30 mouse cellular contexts compared by ENCODE assay signal in genomic region chr17:46639929-46640328, GRCm38 (mm10). TPM values are rescaled to one million over a fixed set of nuclear protein-coding genes. Genes with fewer than 3 reads are reported as not detected.
DNase-seq lines count a peak whose midpoint lies in the region; ATAC-seq and TF ChIP-seq lines count a peak whose summit lies in the region.
"Had no signal": no experiment of that assay in that cellular context is flagged by ENCODE, and none has a peak within 500 bp of the region (broad histone marks: within the 10 kb centered on the region; RNA-seq: fewer than 3 reads in every experiment).

No protein-coding gene starts in this region.

- no peak for TF ChIP-seq CTCF in kidney, adult 2 months (conservative IDR thresholded peaks at IDR 0.05; ENCODE audit: insufficient read depth, insufficient read length, low read depth, low read length)
- no peak for TF ChIP-seq CTCF in ES-Bruce4 (IDR thresholded peaks at IDR 0.05; ENCODE audit: low read depth, low read length)

- H3K36me3 ChIP-seq in kidney, adult 2 months (ENCODE audit: control insufficient read depth, insufficient read depth, low read length), result peaks cover 3% of the 10 kb centered on the region
- H3K36me3 ChIP-seq in kidney, embryonic 14.5 days (ENCODE audit: control insufficient read depth, insufficient read depth, low read length), result peaks cover 27% of the 10 kb centered on the region
- no peaks in the 10 kb centered on the region for H3K36me3 ChIP-seq in ES-Bruce4 (ENCODE audit: control insufficient read depth, insufficient read depth, low read length, poor library complexity, severe bottlenecking)
- H3K36me3 ChIP-seq in embryonic facial prominence, embryonic 10.5 days (replicated peaks), result peaks cover 58% of the 10 kb centered on the region

- H3K4me3 ChIP-seq in kidney, adult 2 months (ENCODE audit: insufficient read depth, low read depth, low read length), result no peak overlapping the region
- no peak overlapping the region for H3K4me3 ChIP-seq in kidney, embryonic 14.5 days (ENCODE audit: low read length)
- H3K4me3 ChIP-seq in ES-Bruce4 (ENCODE audit: low read depth, low read length), result peak overlapping the region; percentile 21
- no peak overlapping the region for H3K4me3 ChIP-seq in embryonic facial prominence, embryonic 10.5 days
- H3K4me3 ChIP-seq: erythroblast, embryonic 14.5 days; forebrain, embryonic 12.5 days; heart, embryonic 10.5 days; hindbrain, embryonic 13.5 days; limb, embryonic 10.5 days; limb, embryonic 15.5 days; midbrain, embryonic 15.5 days had no signal

- H3K27ac ChIP-seq in kidney, adult 2 months (ENCODE audit: insufficient read depth, low read depth, low read length), result no peak overlapping the region
- H3K27ac ChIP-seq in kidney, embryonic 14.5 days (ENCODE audit: low read depth, low read length), result no peak overlapping the region
- H3K27ac ChIP-seq in ES-Bruce4 (ENCODE audit: insufficient read depth, low read length), result no peak overlapping the region
- no peak overlapping the region for H3K27ac ChIP-seq in embryonic facial prominence, embryonic 10.5 days (replicated peaks)
- H3K27ac ChIP-seq: forebrain, embryonic 12.5 days; heart, embryonic 10.5 days; hindbrain, embryonic 13.5 days; kidney, postnatal 0 days; limb, embryonic 10.5 days; limb, embryonic 15.5 days; liver, embryonic 14.5 days; midbrain, embryonic 15.5 days had no signal

- TF ChIP-seq EP300 in ES-Bruce4 (IDR thresholded peaks at IDR 0.05; ENCODE audit: insufficient read depth, low read depth, low read length), result no peak

- peaks cover 9% of the 10 kb centered on the region; the same call in 1 of the 2 replicates for H3K4me1 ChIP-seq in kidney, adult 2 months (ENCODE audit: control insufficient read depth, insufficient read depth, low read length)
- peaks cover 14% of the 10 kb centered on the region for H3K4me1 ChIP-seq in kidney, embryonic 14.5 days (ENCODE audit: control insufficient read depth, insufficient read depth, low read length)
- no peaks in the 10 kb centered on the region for H3K4me1 ChIP-seq in ES-Bruce4 (ENCODE audit: control insufficient read depth, insufficient read depth, low read length)
- H3K4me1 ChIP-seq in embryonic facial prominence, embryonic 10.5 days, result peaks cover 25% of the 10 kb centered on the region

- H3K9ac ChIP-seq in kidney, embryonic 14.5 days (ENCODE audit: low read depth, low read length), result no peak overlapping the region
- peak overlapping the region; percentile 15; the same call in 1 of the 2 replicates for H3K9ac ChIP-seq in ES-Bruce4 (ENCODE audit: low read depth, poor library complexity, severe bottlenecking)
- H3K9ac ChIP-seq: forebrain, embryonic 12.5 days; limb, embryonic 15.5 days; liver, embryonic 14.5 days; midbrain, embryonic 15.5 days had no signal

- no peak for TF ChIP-seq POLR2A in kidney, adult 2 months (IDR thresholded peaks at IDR 0.05; ENCODE audit: low read depth, low read length)
- TF ChIP-seq POLR2A in ES-Bruce4 (IDR thresholded peaks at IDR 0.05; ENCODE audit: insufficient read depth, low read length), result no peak

- H3K27me3 ChIP-seq in kidney, adult 2 months (replicated peaks; ENCODE audit: control insufficient read depth, insufficient read depth, low read length), result no peaks in the 10 kb centered on the region
- no peaks in the 10 kb centered on the region for H3K27me3 ChIP-seq in kidney, embryonic 14.5 days (ENCODE audit: control insufficient read depth, insufficient read depth, low read length)
- H3K27me3 ChIP-seq in ES-Bruce4 (ENCODE audit: control insufficient read depth, insufficient read depth, low read length, poor library complexity, severe bottlenecking), result no peaks in the 10 kb centered on the region
- H3K27me3 ChIP-seq in embryonic facial prominence, embryonic 10.5 days (replicated peaks; ENCODE audit: low read depth, poor library complexity, severe bottlenecking), result no peaks in the 10 kb centered on the region
- H3K27me3 ChIP-seq: forebrain, embryonic 12.5 days; hindbrain, embryonic 13.5 days; limb, embryonic 15.5 days; midbrain, embryonic 15.5 days had no signal

- H3K4me2 ChIP-seq in kidney, embryonic 14.5 days (replicated peaks; ENCODE audit: low read depth, low read length), result no peak overlapping the region
- H3K4me2 ChIP-seq: forebrain, embryonic 12.5 days; hindbrain, embryonic 13.5 days; limb, embryonic 15.5 days; midbrain, embryonic 15.5 days had no signal

- no peak for ATAC-seq in kidney, embryonic 14.5 days (ENCODE audit: low FRiP score, low TSS enrichment)
- ATAC-seq in granulocyte monocyte progenitor cell, adult 5-6 weeks (replicated peaks; ENCODE audit: poor library complexity, severe bottlenecking), result peak; percentile 75
- peak; percentile 20; the same call in 1 of the 2 replicates for ATAC-seq in monocyte, adult 5-6 weeks (replicated peaks; ENCODE audit: insufficient number of reproducible peaks, low FRiP score, low TSS enrichment, poor library complexity, severe bottlenecking)
- ATAC-seq: activated CD4-positive, CD25-positive, alpha-beta regulatory T cell, adult 4 months; CD4-positive, CD25-positive, alpha-beta regulatory T cell, adult 4 months; intestine, embryonic 16.5 days; midbrain, embryonic 15.5 days had no signal

- H3K9me3 ChIP-seq in kidney, embryonic 14.5 days (ENCODE audit: control insufficient read depth, low read length), result no peaks in the 10 kb centered on the region
- H3K9me3 ChIP-seq in ES-Bruce4 (replicated peaks; ENCODE audit: control insufficient read depth, insufficient read depth, low read length, poor library complexity, severe bottlenecking), result no peaks in the 10 kb centered on the region
- H3K9me3 ChIP-seq in embryonic facial prominence, embryonic 10.5 days, result no peaks in the 10 kb centered on the region
- H3K9me3 ChIP-seq: forebrain, embryonic 12.5 days; heart, embryonic 10.5 days; hindbrain, embryonic 13.5 days; limb, embryonic 10.5 days; limb, embryonic 15.5 days; midbrain, embryonic 15.5 days had no signal

- 67% methylated on average over 9 of the region's 9 CpGs for WGBS in kidney, adult 2 months
- 55% methylated on average over 9 of the region's 9 CpGs for WGBS in kidney, embryonic 14.5 days
- WGBS in embryonic facial prominence, embryonic 10.5 days, result 84% methylated on average over 9 of the region's 9 CpGs

- peak; percentile 18 for DNase-seq in kidney, adult 2 months
- no peak for DNase-seq in layer of hippocampus, postnatal 36 days
- no peak for DNase-seq in embryonic facial prominence, embryonic 10.5 days (ENCODE audit: low spot score)
- DNase-seq: adrenal gland, adult 8-10 months; cerebellum, adult 11 months; cerebellum, adult 9-10 months; cerebellum, postnatal 36 days; gastrocnemius, postnatal 10 days; heart, postnatal 36 days; lung, adult 2 months; right cerebral cortex, postnatal 25 days; spleen, adult 18-20 months; thymus, postnatal 14 days had no signal

RNA-seq across cellular contexts. Expression of gene Klc4, which starts 5.9 kb away (rescaled TPM):
- polyA plus RNA-seq in kidney, adult 2 months (2012; rRNA removed), result 60.7 and 62.8 TPM in 2 replicates
- polyA plus RNA-seq in kidney, embryonic 14.5 days (2014; fragmentation: Nextera tagmentation; extraction: Ambion mirVana), result 22.0 and 31.5 TPM in 2 replicates
- 10.1 TPM in 2 replicates for polyA plus RNA-seq in ES-Bruce4 (2011; ENCODE audit: insufficient read depth, insufficient read length, low read depth, missing spikeins)
- 5.6 and 8.5 TPM in 2 replicates for total RNA-seq in granulocyte monocyte progenitor cell, adult 5-6 weeks (2014; fragmentation: Nextera tagmentation)
- total RNA-seq in granulocyte monocyte progenitor cell, adult 5-6 weeks (2017), result 7.9 and 11.5 TPM in 2 replicates
- 15.6 to 18.9 TPM (median 18.5 TPM) in 3 replicates for total RNA-seq in monocyte, adult 5-6 weeks (2017)
- 10 to 100 TPM; 19.0 to 19.7 TPM for total RNA-seq in layer of hippocampus, postnatal 36 days (2021)
- 29.0 and 32.0 TPM in 2 replicates for polyA plus RNA-seq in embryonic facial prominence, embryonic 10.5 days (2016; fragmentation: Nextera tagmentation; extraction: Ambion mirVana)

RNA-seq across cellular contexts. Expression of gene Mrpl2, which starts 6.1 kb away (rescaled TPM):
- polyA plus RNA-seq in kidney, adult 2 months (2012; rRNA removed), result 116 and 134 TPM in 2 replicates
- 121 and 141 TPM in 2 replicates for polyA plus RNA-seq in kidney, embryonic 14.5 days (2014; fragmentation: Nextera tagmentation; extraction: Ambion mirVana)
- 65.8 and 70.9 TPM in 2 replicates for polyA plus RNA-seq in ES-Bruce4 (2011; ENCODE audit: insufficient read depth, insufficient read length, low read depth, missing spikeins)
- 106 and 113 TPM in 2 replicates for total RNA-seq in granulocyte monocyte progenitor cell, adult 5-6 weeks (2014; fragmentation: Nextera tagmentation)
- 103 and 133 TPM in 2 replicates for total RNA-seq in granulocyte monocyte progenitor cell, adult 5-6 weeks (2017)
- total RNA-seq in monocyte, adult 5-6 weeks (2017), result 26.1 to 33.3 TPM (median 28.5 TPM) in 3 replicates
- 10 to 100 TPM; 45.3 to 50.7 TPM for total RNA-seq in layer of hippocampus, postnatal 36 days (2021)
- polyA plus RNA-seq in embryonic facial prominence, embryonic 10.5 days (2016; fragmentation: Nextera tagmentation; extraction: Ambion mirVana), result 124 and 142 TPM in 2 replicates

RNA-seq across cellular contexts. Expression of gene Cul7, which starts 10.2 kb away (rescaled TPM):
- 30.2 and 34.0 TPM in 2 replicates for polyA plus RNA-seq in kidney, adult 2 months (2012; rRNA removed)
- polyA plus RNA-seq in kidney, embryonic 14.5 days (2014; fragmentation: Nextera tagmentation; extraction: Ambion mirVana), result 40.7 and 42.6 TPM in 2 replicates
- 67.1 and 74.8 TPM in 2 replicates for polyA plus RNA-seq in ES-Bruce4 (2011; ENCODE audit: insufficient read depth, insufficient read length, low read depth, missing spikeins)
- total RNA-seq in granulocyte monocyte progenitor cell, adult 5-6 weeks (2014; fragmentation: Nextera tagmentation), result 16.8 and 21.6 TPM in 2 replicates
- 10.0 and 13.2 TPM in 2 replicates for total RNA-seq in granulocyte monocyte progenitor cell, adult 5-6 weeks (2017)
- 2.0 to 3.2 TPM (median 3.2 TPM) in 3 replicates for total RNA-seq in monocyte, adult 5-6 weeks (2017)
- 10 to 100 TPM; 18.4 to 20.0 TPM for total RNA-seq in layer of hippocampus, postnatal 36 days (2021)
- polyA plus RNA-seq in embryonic facial prominence, embryonic 10.5 days (2016; fragmentation: Nextera tagmentation; extraction: Ambion mirVana), result 44.3 and 46.9 TPM in 2 replicates

RNA-seq across cellular contexts. Expression of gene Ptk7, which starts 10.6 kb away (rescaled TPM):
- 8.1 and 9.4 TPM in 2 replicates for polyA plus RNA-seq in kidney, adult 2 months (2012; rRNA removed)
- 58.5 and 64.1 TPM in 2 replicates for polyA plus RNA-seq in kidney, embryonic 14.5 days (2014; fragmentation: Nextera tagmentation; extraction: Ambion mirVana)
- polyA plus RNA-seq in ES-Bruce4 (2011; ENCODE audit: insufficient read depth, insufficient read length, low read depth, missing spikeins), result 110 and 113 TPM in 2 replicates
- total RNA-seq in granulocyte monocyte progenitor cell, adult 5-6 weeks (2014; fragmentation: Nextera tagmentation), result 3.6 and 4.3 TPM in 2 replicates
- 3.7 and 3.8 TPM in 2 replicates for total RNA-seq in granulocyte monocyte progenitor cell, adult 5-6 weeks (2017)
- total RNA-seq in monocyte, adult 5-6 weeks (2017), result not detected in 3 replicates
- 1 to 10 TPM; 8.5 to 9.6 TPM for total RNA-seq in layer of hippocampus, postnatal 36 days (2021)
- polyA plus RNA-seq in embryonic facial prominence, embryonic 10.5 days (2016; fragmentation: Nextera tagmentation; extraction: Ambion mirVana), result 92.5 and 95.1 TPM in 2 replicates
- total RNA-seq: neutrophil, adult 5-6 weeks had no signal
- polyA plus RNA-seq: CD4-positive, CD25-positive, alpha-beta regulatory T cell, adult 4 months had no signal

RNA-seq across cellular contexts. Expression of gene Rrp36, which starts 34.2 kb away (rescaled TPM):
- polyA plus RNA-seq in kidney, adult 2 months (2012; rRNA removed), result 37.1 and 41.1 TPM in 2 replicates
- 54.0 and 66.5 TPM in 2 replicates for polyA plus RNA-seq in kidney, embryonic 14.5 days (2014; fragmentation: Nextera tagmentation; extraction: Ambion mirVana)
- polyA plus RNA-seq in ES-Bruce4 (2011; ENCODE audit: insufficient read depth, insufficient read length, low read depth, missing spikeins), result 48.5 and 60.2 TPM in 2 replicates
- total RNA-seq in granulocyte monocyte progenitor cell, adult 5-6 weeks (2014; fragmentation: Nextera tagmentation), result 15.7 and 21.3 TPM in 2 replicates
- total RNA-seq in granulocyte monocyte progenitor cell, adult 5-6 weeks (2017), result 48.2 and 66.9 TPM in 2 replicates
- 52.8 to 99.5 TPM (median 65.5 TPM) in 3 replicates for total RNA-seq in monocyte, adult 5-6 weeks (2017)
- total RNA-seq in layer of hippocampus, postnatal 36 days (2021), result 10 to 100 TPM; 14.5 to 15.4 TPM
- polyA plus RNA-seq in embryonic facial prominence, embryonic 10.5 days (2016; fragmentation: Nextera tagmentation; extraction: Ambion mirVana), result 61.4 and 68.9 TPM in 2 replicates
